Mouse (Mus musculus) erythroblast, embryonic 14.5 days (primary cell): ENCODE measurements around the gene Poc1a. TPM values are rescaled to one million over a fixed set of nuclear protein-coding genes. Genes with fewer than 3 reads are reported as not detected.

ENCODE experiments used
- H3K27me3 ChIP-seq: 2 replicates; pipeline ENCODE4 v1.6.1; 2012; ENCODE audit warnings: inconsistent platforms; ENCODE audit not compliant: control insufficient read depth
- H3K36me3 ChIP-seq: 2 replicates; pipeline ENCODE4 v1.6.1; 2012; ENCODE audit warnings: mild to moderate bottlenecking, inconsistent platforms; ENCODE audit not compliant: control insufficient read depth
- H3K4me1 ChIP-seq: 2 replicates; pipeline ENCODE4 v1.6.1; 2012; ENCODE audit warnings: inconsistent platforms; ENCODE audit not compliant: control insufficient read depth
- H3K4me3 ChIP-seq: replicated peaks from 2 replicates; pipeline ENCODE3; 2012; ENCODE audit warnings: moderate library complexity, mild to moderate bottlenecking, inconsistent platforms
- H3K9me3 ChIP-seq: 2 replicates; pipeline ENCODE4 v1.6.1; 2012; ENCODE audit warnings: low read length, inconsistent platforms, mixed read lengths; ENCODE audit not compliant: control insufficient read depth
- GATA1 ChIP-seq: IDR thresholded peaks from 2 replicates; pipeline ENCODE4 v1.6.1; 2012; ENCODE audit warnings: low read length, inconsistent platforms, mixed read lengths
- TAL1 ChIP-seq: IDR thresholded peaks from 3 replicates; pipeline ENCODE4 v1.6.1; 2012; ENCODE audit warnings: low read length, inconsistent platforms, mixed read lengths
- polyA plus RNA-seq: library from polyadenylated mRNA; stranded (reverse); fragments of >175 nt; gene quantifications from 2 replicates; pipeline ENCODE4 v1.2.3, GENCODE M21; 2012

The Poc1a gene
- polyA plus RNA-seq, 1 experiment, result 1.8 TPM

- Histone ChIP-seq H3K36me3 (peaks cover 77% of the 10 kb centered on the region), H3K9me3 (no peaks in the 10 kb centered on the region), H3K27me3 (no peaks in the 10 kb centered on the region), H3K4me1 (peaks cover 3% of the 10 kb centered on the region; the same call in 1 of the 2 replicates), H3K4me3 (no peak overlapping the region)
- no peak for TF ChIP-seq GATA1
- TF ChIP-seq TAL1, result no peak
Observed at GRCm38 (mm10) chr9:106302446-106303150, 21.7 kb downstream of the Poc1a start.

- Histone ChIP-seq H3K9me3 (no peaks in the 10 kb centered on the region), H3K27me3 (no peaks in the 10 kb centered on the region), H3K4me3 (no peak overlapping the region), H3K4me1 (peaks cover 3% of the 10 kb centered on the region; the same call in 1 of the 2 replicates), H3K36me3 (peaks cover 75% of the 10 kb centered on the region)
- no peak for TF ChIP-seq TAL1
- TF ChIP-seq GATA1, result no peak
Observed at GRCm38 (mm10) chr9:106303460-106303960, 22.6 kb downstream of the Poc1a start.

- Histone ChIP-seq H3K4me1 (peaks cover 3% of the 10 kb centered on the region; the same call in 1 of the 2 replicates), H3K36me3 (peaks cover 74% of the 10 kb centered on the region), H3K9me3 (no peaks in the 10 kb centered on the region), H3K4me3 (no peak overlapping the region), H3K27me3 (no peaks in the 10 kb centered on the region)
- TF ChIP-seq TAL1, result no peak
- no peak for TF ChIP-seq GATA1
Observed at GRCm38 (mm10) chr9:106305228-106305627, 24.4 kb downstream of the Poc1a start.

GRCm38 (mm10) chr9:106306662-106307351 is 25.9 kb downstream of the Poc1a start:
- Histone ChIP-seq H3K4me1 (peaks cover 3% of the 10 kb centered on the region; the same call in 1 of the 2 replicates), H3K36me3 (peaks cover 76% of the 10 kb centered on the region), H3K4me3 (no peak overlapping the region), H3K27me3 (no peaks in the 10 kb centered on the region), H3K9me3 (no peaks in the 10 kb centered on the region)
- TF ChIP-seq TAL1, result no peak
- TF ChIP-seq GATA1, result no peak

- TF ChIP-seq TAL1 (no peak), GATA1 (no peak)
- Histone ChIP-seq H3K9me3 (no peaks in the 10 kb centered on the region), H3K36me3 (peaks cover 71% of the 10 kb centered on the region), H3K4me1 (no peaks in the 10 kb centered on the region), H3K27me3 (no peaks in the 10 kb centered on the region), H3K4me3 (no peak overlapping the region)
Observed at GRCm38 (mm10) chr9:106308151-106308550, 27.3 kb downstream of the Poc1a start.

- Histone ChIP-seq H3K4me1 (no peaks in the 10 kb centered on the region), H3K27me3 (no peaks in the 10 kb centered on the region), H3K36me3 (peaks cover 71% of the 10 kb centered on the region), H3K4me3 (no peak overlapping the region), H3K9me3 (no peaks in the 10 kb centered on the region)
- TF ChIP-seq TAL1 (no peak), GATA1 (no peak)
Observed at GRCm38 (mm10) chr9:106308555-106308954, 27.7 kb downstream of the Poc1a start.

- no peaks in the 10 kb centered on the region for H3K4me1 ChIP-seq
- no peak for TF ChIP-seq TAL1
- TF ChIP-seq GATA1, result no peak
- H3K27me3 ChIP-seq, result no peaks in the 10 kb centered on the region
- H3K4me3 ChIP-seq, result no peak overlapping the region
- H3K9me3 ChIP-seq, result no peaks in the 10 kb centered on the region
- H3K36me3 ChIP-seq, result peaks cover 71% of the 10 kb centered on the region
Observed at GRCm38 (mm10) chr9:106308983-106309382, 28.1 kb downstream of the Poc1a start.

- no peak for TF ChIP-seq GATA1
- TF ChIP-seq TAL1, result no peak
- no peaks in the 10 kb centered on the region for H3K27me3 ChIP-seq
- H3K9me3 ChIP-seq, result no peaks in the 10 kb centered on the region
- no peaks in the 10 kb centered on the region for H3K4me1 ChIP-seq
- H3K36me3 ChIP-seq, result peaks cover 65% of the 10 kb centered on the region
- no peak overlapping the region for H3K4me3 ChIP-seq
Observed at GRCm38 (mm10) chr9:106309859-106310258, 29.0 kb downstream of the Poc1a start.

- no peaks in the 10 kb centered on the region for H3K27me3 ChIP-seq
- TF ChIP-seq TAL1, result no peak
- TF ChIP-seq GATA1, result no peak
- H3K36me3 ChIP-seq, result peaks cover 58% of the 10 kb centered on the region
- no peak overlapping the region for H3K4me3 ChIP-seq
- no peaks in the 10 kb centered on the region for H3K9me3 ChIP-seq
- no peaks in the 10 kb centered on the region for H3K4me1 ChIP-seq
Observed at GRCm38 (mm10) chr9:106311625-106312191, 30.8 kb downstream of the Poc1a start.
